Mouse (Mus musculus) midbrain, embryonic 11.5 days (tissue): Measurements from ENCODE around the gene Trak1. TPM values are rescaled to one million over a fixed set of nuclear protein-coding genes. Genes with fewer than 3 reads are reported as not detected.
"Not testable (repeated sequence)": the region's sequence is repeated elsewhere in the genome, so short reads cannot be mapped to it uniquely, and the experiment has no call there.

Experiments used
- ATAC-seq: fragments of 200-750 bp; cut with Nextera tagmentation; 2 replicates; pipeline ENCODE4 v1.8.0; 2017; ENCODE audit warnings: moderate TSS enrichment, moderate library complexity; ENCODE audit not compliant: low FRiP score
- DNase-seq: peaks from one replicate; pipeline ENCODE4 v3.0.0; 2015; ENCODE audit warnings: low spot score; ENCODE audit errors: missing footprints
- H3K27ac ChIP-seq: fragments of 300-500 bp; sonication (generic); 2 replicates; pipeline ENCODE4 v1.5.1; 2014; ENCODE audit warnings: low read depth, low read length
- H3K27me3 ChIP-seq: fragments of 300-500 bp; sonication (generic); 2 replicates; pipeline ENCODE4 v1.6.1; 2014; ENCODE audit warnings: mild to moderate bottlenecking, low read length, moderate library complexity, mixed read lengths; ENCODE audit not compliant: control insufficient read depth, insufficient read depth
- H3K36me3 ChIP-seq: fragments of 300-500 bp; sonication (generic); 2 replicates; pipeline ENCODE4 v1.6.1; 2014; ENCODE audit warnings: mild to moderate bottlenecking, low read length, moderate library complexity, mixed read lengths; ENCODE audit not compliant: control insufficient read depth, insufficient read depth
- H3K4me1 ChIP-seq: fragments of 300-500 bp; sonication (generic); 2 replicates; pipeline ENCODE4 v1.6.1; 2014; ENCODE audit warnings: low read length; ENCODE audit not compliant: control insufficient read depth, insufficient read depth
- H3K4me2 ChIP-seq: fragments of 300-500 bp; sonication (generic); 2 replicates; pipeline ENCODE4 v1.6.1; 2014; ENCODE audit warnings: mild to moderate bottlenecking, moderate library complexity
- H3K4me3 ChIP-seq: fragments of 300-500 bp; sonication (generic); 2 replicates; pipeline ENCODE4 v1.5.1; 2014; ENCODE audit warnings: low read depth, low read length
- H3K9ac ChIP-seq: fragments of 300-500 bp; sonication (generic); 2 replicates; pipeline ENCODE4 v1.6.1; 2014; ENCODE audit warnings: low read length
- H3K9me3 ChIP-seq: fragments of 300-500 bp; sonication (generic); 2 replicates; pipeline ENCODE4 v1.6.1; 2016; ENCODE audit warnings: low read length; ENCODE audit not compliant: control insufficient read depth
- WGBS: fragments of 180-500 bp; shearing (Covaris S2); extraction: QIAGEN DNeasy Blood & Tissue Kit; methylation state at CpG from one replicate; pipeline ENCODE4 v1.1.7; 2014; 5-methylcytosine and 5-hydroxymethylcytosine counted together
- polyA plus RNA-seq: library from polyadenylated mRNA; unstranded; fragments of >200 nt; fragmentation: Nextera tagmentation; extraction: Ambion mirVana; gene quantifications from 2 replicates; pipeline ENCODE4 v1.2.1, GENCODE M21; 2014

The Trak1 gene
- polyA plus RNA-seq, 1 experiment from 2014 or later: 20.5 TPM

DNA sequence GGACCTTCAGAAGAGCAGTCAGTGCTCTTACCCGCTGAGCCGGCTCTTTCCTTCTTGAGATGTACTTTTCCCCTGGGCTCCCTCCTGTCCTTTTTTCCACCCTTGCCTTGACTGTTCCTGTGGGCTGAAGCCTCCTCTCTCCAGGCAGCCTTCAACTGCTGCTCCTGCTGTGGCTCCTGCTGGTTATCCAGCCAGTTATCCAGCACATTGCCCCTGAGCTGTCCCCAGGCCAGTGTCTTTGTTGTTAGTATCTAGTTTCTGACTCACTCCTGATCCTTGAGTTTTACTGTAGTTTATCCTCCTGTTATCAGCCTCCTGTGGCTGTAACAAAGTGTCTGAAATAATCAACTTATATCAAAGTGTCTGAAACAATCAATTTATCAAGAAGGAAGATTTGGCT, 23.8 kb downstream of the Trak1 start:
- no peak for DNase-seq
- Histone ChIP-seq H3K36me3 (peaks cover 4% of the 10 kb centered on the region; the same call in 1 of the 2 replicates), H3K27me3 (no peaks in the 10 kb centered on the region), H3K4me1 (peaks cover 8% of the 10 kb centered on the region), H3K4me3 (no peak overlapping the region), H3K9ac (no peak overlapping the region), H3K27ac (no peak overlapping the region), H3K4me2 (no peak overlapping the region), H3K9me3 (no peaks in the 10 kb centered on the region)
- 88% methylated on average over 2 of the region's 2 CpGs for WGBS
- ATAC-seq: no peak

DNA sequence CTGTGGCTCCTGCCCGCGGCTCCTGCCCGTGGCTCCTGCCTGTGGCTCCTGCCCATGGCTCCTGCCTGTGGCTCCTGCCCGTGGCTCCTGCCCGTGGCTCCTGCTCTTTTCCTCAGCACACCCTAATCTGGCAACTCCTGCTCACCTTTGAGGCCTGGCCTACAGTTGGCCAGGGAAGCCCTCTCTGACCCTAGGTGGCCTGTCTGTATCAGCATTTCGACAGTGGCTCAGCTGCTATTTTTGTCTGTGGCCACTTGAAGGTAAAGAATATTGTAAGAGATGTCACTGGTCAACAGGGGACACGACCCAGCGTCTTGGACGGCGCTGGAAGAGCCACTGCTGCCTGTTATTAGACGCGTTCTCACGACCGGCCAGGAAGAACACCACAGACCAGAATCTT, 24.7 kb downstream of the Trak1 start:
- no peak for ATAC-seq
- Histone ChIP-seq H3K4me1 (peaks cover 4% of the 10 kb centered on the region), H3K27me3 (no peaks in the 10 kb centered on the region)

DNA sequence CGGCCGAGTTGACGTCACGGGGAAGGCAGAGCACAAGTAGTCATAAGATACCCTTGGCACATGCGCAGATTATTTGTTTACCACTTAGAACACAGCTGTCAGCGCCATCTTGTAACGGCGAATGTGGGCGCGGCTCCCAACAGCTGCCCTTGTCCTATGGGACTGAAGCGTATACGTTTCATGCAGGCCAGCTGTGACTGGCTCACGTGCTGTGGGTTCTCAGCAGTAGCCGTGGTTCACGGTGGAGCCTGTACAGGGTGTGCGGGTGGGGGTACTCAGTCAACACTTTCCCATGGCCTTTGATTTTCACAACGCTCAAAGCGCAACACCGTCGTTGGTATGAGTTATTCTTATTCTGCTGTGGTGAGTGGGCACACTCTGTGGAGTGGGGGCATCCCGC, 31.0 kb downstream of the Trak1 start:
- not testable (repeated sequence) for DNase-seq, ATAC-seq, H3K4me3 ChIP-seq, H3K4me2 ChIP-seq, H3K27ac ChIP-seq, H3K9ac ChIP-seq, H3K9me3 ChIP-seq, H3K27me3 ChIP-seq, H3K36me3 ChIP-seq
- peaks cover 34% of the 10 kb centered on the region for H3K4me1 ChIP-seq
- 99% methylated on average over 16 of the region's 21 CpGs for WGBS

More for the DNA sequence above, 24.7 kb downstream of the Trak1 start:
- Histone ChIP-seq H3K4me2 (no peak overlapping the region), H3K9ac (no peak overlapping the region), H3K36me3 (peaks cover 4% of the 10 kb centered on the region; the same call in 1 of the 2 replicates), H3K27ac (no peak overlapping the region), H3K9me3 (no peaks in the 10 kb centered on the region), H3K4me3 (no peak overlapping the region)
- 97% methylated on average over 14 of the region's 14 CpGs for WGBS
- DNase-seq: no peak

DNA sequence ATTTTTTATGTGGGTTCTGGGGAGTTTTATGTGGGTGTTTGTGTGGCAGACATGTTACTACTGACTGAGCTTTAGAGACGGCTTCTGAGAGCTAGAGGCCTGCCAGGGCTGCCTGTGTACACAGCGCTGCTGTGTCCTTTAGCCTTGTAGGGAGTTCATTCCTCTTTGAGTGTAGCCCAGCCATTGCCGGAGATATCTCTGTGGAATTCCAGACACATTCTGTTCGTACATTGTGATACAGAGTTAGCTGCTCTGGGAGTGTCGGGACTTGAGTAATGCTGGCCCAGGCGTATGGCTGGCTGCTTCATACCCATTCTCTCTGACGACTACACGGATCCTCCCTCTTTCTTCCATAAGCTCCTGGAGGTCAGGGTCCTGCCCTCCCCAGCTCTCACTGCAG, 31.9 kb downstream of the Trak1 start:
- Histone ChIP-seq H3K4me3 (no peak overlapping the region), H3K36me3 (0 out of 2 replicates have a peak, but pooled peaks cover 3% of the 10 kb centered on the region), H3K4me2 (no peak overlapping the region), H3K27ac (peak overlapping the region; percentile 32; the same call in 1 of the 2 replicates), H3K9ac (no peak overlapping the region), H3K27me3 (no peaks in the 10 kb centered on the region), H3K4me1 (peaks cover 43% of the 10 kb centered on the region), H3K9me3 (no peaks in the 10 kb centered on the region)
- 65% methylated on average over 8 of the region's 8 CpGs for WGBS
- ATAC-seq: no peak
- DNase-seq: no peak

DNA sequence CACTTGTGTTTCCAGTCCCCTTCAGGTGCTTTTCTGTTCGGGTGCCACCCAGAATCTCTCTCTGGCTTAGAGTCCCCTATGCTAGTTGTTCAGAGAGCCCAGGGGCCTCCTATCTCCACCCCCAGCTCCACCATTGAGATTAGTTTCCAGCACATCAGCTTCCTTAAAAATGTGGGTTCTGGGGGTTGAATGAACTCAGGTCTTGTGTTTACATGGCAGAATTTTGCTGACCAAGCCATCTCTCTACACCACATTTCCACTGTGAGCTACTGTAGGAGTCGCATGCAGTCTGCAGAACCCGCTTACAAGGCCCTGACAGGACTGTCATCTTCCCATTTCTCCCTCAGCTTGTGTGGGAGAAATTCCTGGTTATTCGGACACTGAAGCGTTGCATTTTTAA, 32.8 kb downstream of the Trak1 start:
- ATAC-seq: no peak
- 93% methylated on average over 5 of the region's 5 CpGs for WGBS
- Histone ChIP-seq H3K4me1 (peaks cover 51% of the 10 kb centered on the region), H3K27me3 (no peaks in the 10 kb centered on the region), H3K9ac (no peak overlapping the region), H3K4me3 (no peak overlapping the region), H3K4me2 (no peak overlapping the region), H3K9me3 (no peaks in the 10 kb centered on the region), H3K36me3 (0 out of 2 replicates have a peak, but pooled peaks cover 3% of the 10 kb centered on the region), H3K27ac (no peak overlapping the region)
- no peak for DNase-seq

DNA sequence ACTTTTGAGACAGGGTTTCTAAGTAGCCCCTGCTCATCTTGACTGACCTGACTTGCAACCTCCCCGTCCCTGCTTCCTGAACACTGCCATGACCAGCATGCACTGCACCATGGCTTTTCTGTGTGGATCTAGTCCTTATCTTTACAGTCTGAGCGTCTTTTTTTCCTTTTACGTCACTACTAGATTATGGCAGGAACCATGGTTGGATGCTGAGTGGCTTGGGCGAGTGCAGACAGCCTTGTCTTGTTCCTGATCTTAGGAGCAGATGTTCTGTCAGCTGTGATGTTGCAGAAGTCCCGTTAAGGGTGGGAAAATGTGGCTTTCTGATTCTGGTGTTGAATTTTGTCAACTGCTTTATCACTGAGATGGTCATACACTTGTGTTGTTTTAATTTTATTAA, 34.1 kb downstream of the Trak1 start:
- H3K4me2 ChIP-seq: peak overlapping the region; percentile 21; the same call in 1 of the 2 replicates
- H3K4me3 ChIP-seq: no peak overlapping the region
- ATAC-seq: no peak; the same call in 1 of the 2 replicates
- DNase-seq: peak; percentile 89
- H3K9ac ChIP-seq: peak overlapping the region; percentile 33; the same call in 1 of the 2 replicates
- H3K27me3 ChIP-seq: no peaks in the 10 kb centered on the region
- H3K27ac ChIP-seq: peak overlapping the region; percentile 95
- H3K36me3 ChIP-seq: 0 out of 2 replicates have a peak, but pooled peaks cover 3% of the 10 kb centered on the region
- WGBS: 22% methylated on average over 5 of the region's 5 CpGs
- H3K9me3 ChIP-seq: no peaks in the 10 kb centered on the region
- peaks cover 63% of the 10 kb centered on the region for H3K4me1 ChIP-seq

DNA sequence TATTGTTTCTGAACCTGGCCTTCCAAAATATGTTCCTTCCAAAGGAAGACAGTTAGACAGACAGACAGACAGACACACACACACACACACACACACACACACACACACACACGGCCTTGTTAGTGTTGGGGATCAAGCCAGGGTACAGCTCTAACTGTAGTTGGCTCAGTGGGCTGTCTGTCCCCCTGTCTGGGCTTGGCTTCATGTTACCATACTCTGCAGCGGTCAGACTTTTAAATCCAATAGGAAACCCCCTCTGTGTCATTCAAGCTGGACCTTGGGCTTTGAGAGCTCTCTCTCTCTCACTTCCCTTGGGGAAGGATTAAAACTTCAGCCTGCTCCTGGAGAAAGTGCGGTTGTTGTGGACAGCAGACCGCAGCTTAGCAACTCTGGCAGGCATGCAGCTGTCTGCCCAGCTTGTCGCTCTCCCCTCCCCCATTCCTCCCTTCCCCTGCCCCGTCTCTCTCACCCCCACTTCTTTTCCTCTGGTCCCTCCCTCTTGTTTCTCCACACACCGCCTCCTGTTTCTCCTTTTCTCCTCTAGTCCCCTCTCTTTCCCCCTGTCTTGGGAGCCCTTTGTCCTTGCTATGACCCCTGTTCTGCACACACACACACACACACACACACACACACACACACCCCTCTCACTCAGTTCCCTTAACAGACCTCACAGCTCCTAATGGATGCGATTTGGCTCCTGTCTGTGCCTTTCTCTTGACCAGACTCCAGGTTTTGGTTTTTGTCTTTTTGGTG, 34.8 kb downstream of the Trak1 start:
- DNase-seq (peak; percentile 95), ATAC-seq (peak; percentile 90)
- Histone ChIP-seq H3K4me3 (no peak overlapping the region), H3K9me3 (no peaks in the 10 kb centered on the region), H3K27ac (peak overlapping the region; percentile 95), H3K27me3 (no peaks in the 10 kb centered on the region), H3K4me1 (peaks cover 66% of the 10 kb centered on the region), H3K9ac (peak overlapping the region; percentile 16; the same call in 1 of the 2 replicates), H3K36me3 (0 out of 2 replicates have a peak, but pooled peaks cover 3% of the 10 kb centered on the region), H3K4me2 (peak overlapping the region; percentile 21; the same call in 1 of the 2 replicates)
- WGBS: 3% methylated on average over 8 of the region's 8 CpGs

DNA sequence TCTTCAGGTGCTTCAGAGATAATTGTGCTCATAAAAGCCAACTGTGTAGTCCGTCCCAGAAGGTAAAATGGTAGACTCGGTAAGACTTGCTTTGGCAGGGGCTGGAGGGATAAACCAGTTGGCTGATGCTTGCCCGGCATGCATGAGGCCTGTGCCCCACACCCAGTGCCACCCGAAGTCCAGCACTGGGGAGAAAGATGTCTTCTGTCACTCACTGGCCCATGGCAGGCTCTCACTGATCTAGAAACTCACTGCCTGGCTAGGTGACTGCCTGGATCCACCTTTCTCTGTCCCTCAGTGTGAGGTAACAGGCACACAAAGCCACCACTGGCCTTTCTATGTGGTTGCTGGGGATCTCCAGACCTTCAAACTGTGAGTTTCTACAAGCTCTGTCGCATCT, 36.3 kb downstream of the Trak1 start:
- no peaks in the 10 kb centered on the region for H3K27me3 ChIP-seq
- WGBS: 67% methylated on average over 5 of the region's 5 CpGs
- H3K9me3 ChIP-seq: no peaks in the 10 kb centered on the region
- H3K27ac ChIP-seq: peak overlapping the region; percentile 95
- H3K4me2 ChIP-seq: no peak overlapping the region
- 0 out of 2 replicates have a peak, but pooled peaks cover under 1% of the 10 kb centered on the region for H3K36me3 ChIP-seq
- ATAC-seq (no peak), DNase-seq (peak; percentile 88)
- 0 out of 2 replicates have a peak overlapping the region, but pooled peaks have one; percentile 31 for H3K9ac ChIP-seq
- H3K4me1 ChIP-seq: peaks cover 78% of the 10 kb centered on the region
- H3K4me3 ChIP-seq: no peak overlapping the region

DNA sequence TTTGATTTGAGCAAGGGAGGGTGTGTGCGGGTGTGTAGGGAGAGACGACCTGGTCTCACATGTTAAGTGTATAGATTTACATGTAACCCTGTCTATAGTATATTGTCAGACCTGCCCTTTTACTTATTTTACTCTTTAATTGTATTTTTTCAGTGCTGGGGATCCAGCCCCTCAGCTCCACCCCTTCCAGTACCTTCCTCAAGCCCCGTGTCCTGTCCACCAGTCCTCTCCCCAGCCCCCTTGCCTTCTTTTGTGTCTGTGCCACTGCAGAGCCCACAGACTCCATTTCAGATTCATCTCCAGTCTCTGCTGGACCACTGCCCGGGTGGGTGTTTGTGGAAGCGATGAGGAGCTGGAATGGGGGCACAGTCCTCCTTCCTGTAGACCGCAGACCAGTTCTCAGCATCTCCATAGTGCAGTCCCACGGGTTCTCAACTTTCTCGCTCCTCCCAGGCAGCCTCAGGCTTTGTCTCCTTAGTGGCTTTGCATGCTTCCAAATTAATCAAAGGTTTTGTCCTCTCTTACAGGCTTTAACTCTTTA, 37.1 kb downstream of the Trak1 start:
- DNase-seq: peak; percentile 90
- no peak overlapping the region for H3K4me2 ChIP-seq

More for the DNA sequence above, 37.1 kb downstream of the Trak1 start:
- Histone ChIP-seq H3K9me3 (no peaks in the 10 kb centered on the region), H3K9ac (peak overlapping the region; percentile 31; the same call in 1 of the 2 replicates), H3K27ac (peak overlapping the region; percentile 95), H3K4me1 (peaks cover 70% of the 10 kb centered on the region), H3K27me3 (no peaks in the 10 kb centered on the region), H3K4me3 (no peak overlapping the region), H3K36me3 (no peaks in the 10 kb centered on the region)
- WGBS: 30% methylated on average over 8 of the region's 8 CpGs
- no peak for ATAC-seq
